Mouse (Mus musculus) G1E (cell line): ENCODE data around the gene Ebf1.

Experiments used
- CTCF ChIP-seq: IDR thresholded peaks from 2 replicates; pipeline ENCODE4 v1.5.1; 2012; ENCODE audit warnings: low read depth, low read length, inconsistent platforms, mixed read lengths
- GATA1 ChIP-seq: IDR thresholded peaks from 2 replicates; pipeline ENCODE4 v1.6.1; 2012; ENCODE audit warnings: borderline replicate concordance, low read length, inconsistent platforms, mixed read lengths
- GATA2 ChIP-seq: IDR thresholded peaks from 2 replicates; pipeline ENCODE4 v1.6.1; 2012; ENCODE audit warnings: low read depth, low read length, inconsistent platforms, borderline replicate concordance
- TAL1 ChIP-seq: conservative IDR thresholded peaks from 2 replicates; pipeline ENCODE4 v1.6.1; 2012; ENCODE audit warnings: low read depth, low read length, inconsistent platforms, mixed read lengths

DNA sequence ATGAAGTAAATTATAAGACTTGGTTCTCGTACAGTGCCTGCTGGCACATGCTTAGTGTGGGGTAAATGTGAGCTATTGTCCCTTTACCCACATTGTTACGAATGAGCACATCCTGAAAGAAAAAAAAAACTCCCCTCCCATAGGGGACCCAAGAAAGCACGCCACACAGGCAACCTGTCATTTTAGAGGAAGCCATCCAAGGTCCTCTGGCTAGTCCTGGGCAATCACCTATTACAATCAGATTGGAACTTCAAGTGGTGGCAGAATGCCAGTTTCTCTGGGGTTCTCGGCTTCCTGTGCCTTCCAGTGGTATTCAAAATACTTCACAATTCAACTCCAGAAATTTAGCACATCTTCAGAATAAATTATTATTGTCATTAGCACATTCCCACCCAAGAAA is 98.7 kb downstream of the Ebf1 start:
- TF ChIP-seq CTCF: no peak
- no peak for TF ChIP-seq GATA2
- no peak for TF ChIP-seq TAL1
- no peak for TF ChIP-seq GATA1
